Mouse (Mus musculus) bone marrow, adult 2 months (tissue): ENCODE data around the gene Cwf19l1. TPM values are rescaled to one million over a fixed set of nuclear protein-coding genes. Genes with fewer than 3 reads are reported as not detected.
A peak's percentile ranks its signal among the peaks of the same experiment; 100 is the strongest.
"Not testable (repeated sequence)": the region's sequence is repeated elsewhere in the genome, so short reads cannot be mapped to it uniquely, and the experiment has no call there.

Experiments
- H3K27ac ChIP-seq: fragments of 200-500 bp; 2 replicates; pipeline ENCODE4 v1.5.1; 2012; ENCODE audit warnings: low read depth, mild to moderate bottlenecking, control low read depth, inconsistent platforms, low read length; ENCODE audit not compliant: control insufficient read depth, poor library complexity, insufficient read depth
- H3K4me1 ChIP-seq: fragments of 200-500 bp; 2 replicates; pipeline ENCODE4 v1.6.1; 2011; ENCODE audit warnings: low read length; ENCODE audit not compliant: control insufficient read depth, insufficient read depth
- H3K4me3 ChIP-seq: fragments of 200-500 bp; replicated peaks from 2 replicates; pipeline ENCODE3; 2011; ENCODE audit warnings: mild to moderate bottlenecking, low read depth, low read length, control low read depth; ENCODE audit not compliant: control insufficient read depth
- CTCF ChIP-seq: fragments of 200-500 bp; IDR thresholded peaks from 2 replicates; pipeline ENCODE4 v1.5.1; 2011; ENCODE audit warnings: low read length, control low read depth; ENCODE audit not compliant: control insufficient read depth, insufficient read depth
- POLR2A ChIP-seq: fragments of 200-500 bp; IDR thresholded peaks from 2 replicates; pipeline ENCODE4 v1.6.1; 2011; ENCODE audit warnings: low read depth, mild to moderate bottlenecking, control low read depth, low read length, borderline replicate concordance; ENCODE audit not compliant: control insufficient read depth
- WGBS: fragments of 180-500 bp; shearing (Covaris S2); methylation state at CpG from one replicate; pipeline ENCODE4 v1.1.7; 2018; 5-methylcytosine and 5-hydroxymethylcytosine counted together
- polyA plus RNA-seq: library from polyadenylated mRNA; stranded (reverse); fragments of >200 nt; gene quantifications from 2 replicates; pipeline ENCODE4 v1.2.4, GENCODE M21; 2011; ENCODE audit warnings: low replicate concordance; ENCODE audit not compliant: missing spikeins, insufficient read depth, insufficient read length

Cwf19l1 gene
- polyA plus RNA-seq, 1 experiment, result 22.6 TPM

DNA sequence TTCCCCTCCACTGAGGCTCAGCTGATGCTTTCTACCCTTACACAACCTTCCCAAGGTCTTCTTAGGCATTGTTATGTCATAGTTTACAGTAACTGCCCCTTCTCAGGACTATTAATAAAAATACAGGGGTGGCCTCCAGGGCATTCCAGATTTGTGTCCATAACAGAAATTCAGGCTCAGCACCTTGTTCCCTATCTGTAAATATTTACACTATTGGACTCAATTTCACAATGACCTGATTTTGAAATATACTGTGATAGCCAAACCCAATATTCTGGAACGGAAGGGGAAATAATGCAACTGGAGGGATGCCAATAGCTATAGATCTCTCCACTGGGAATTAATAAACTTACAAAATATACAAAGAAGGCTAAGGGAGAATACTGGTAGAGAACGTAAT is 7.1 kb downstream of the Cwf19l1 start:
- no peak overlapping the region for H3K27ac ChIP-seq
- 73% methylated on average over 2 of the region's 2 CpGs for WGBS
- H3K4me3 ChIP-seq, result no peak overlapping the region
- TF ChIP-seq CTCF (no peak), POLR2A (no peak)
- no peaks in the 10 kb centered on the region for H3K4me1 ChIP-seq

GRCm38 (mm10) chr19:44127729-44128497 is 7.8 kb downstream of the Cwf19l1 start:
- no peak overlapping the region for H3K27ac ChIP-seq
- H3K4me1 ChIP-seq, result no peaks in the 10 kb centered on the region
- H3K4me3 ChIP-seq, result no peak overlapping the region
- 91% methylated on average over 10 of the region's 10 CpGs for WGBS
- TF ChIP-seq CTCF, result no peak
- no peak for TF ChIP-seq POLR2A

GRCm38 (mm10) chr19:44121137-44121536 is 14.5 kb downstream of the Cwf19l1 start:
- TF ChIP-seq POLR2A, result no peak
- no peak for TF ChIP-seq CTCF
- 95% methylated on average over 7 of the region's 7 CpGs for WGBS
- H3K27ac ChIP-seq, result no peak overlapping the region
- no peak overlapping the region for H3K4me3 ChIP-seq
- H3K4me1 ChIP-seq, result peaks cover 2% of the 10 kb centered on the region; the same call in 1 of the 2 replicates

GRCm38 (mm10) chr19:44120686-44121085 is 15.0 kb downstream of the Cwf19l1 start:
- H3K4me1 ChIP-seq, H3K4me3 ChIP-seq, H3K27ac ChIP-seq: not testable (repeated sequence)
- WGBS, result 88% methylated on average over 9 of the region's 9 CpGs

DNA sequence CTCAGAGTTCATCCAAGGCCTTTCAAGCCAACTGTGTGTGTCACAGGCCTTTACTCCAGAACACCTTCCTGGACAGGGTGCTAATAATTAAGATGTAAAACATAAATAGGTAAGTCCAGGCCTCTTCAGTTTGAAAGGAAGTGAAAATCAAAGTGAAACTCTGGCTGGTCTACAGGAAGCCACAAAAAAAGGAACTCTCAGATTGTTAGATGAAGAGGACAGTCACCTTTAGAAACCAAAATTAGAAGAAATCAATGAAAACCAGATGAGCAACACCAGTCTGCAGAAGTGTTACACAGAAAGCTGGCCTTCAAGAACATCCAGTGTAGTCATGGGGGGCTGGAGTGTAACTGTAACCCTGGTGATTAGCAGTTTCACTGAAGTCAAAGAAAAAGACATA is 17.9 kb downstream of the Cwf19l1 start:
- no peak for TF ChIP-seq POLR2A
- TF ChIP-seq CTCF, result no peak
- peak overlapping the region; percentile 39; the same call in 1 of the 2 replicates for H3K27ac ChIP-seq

GRCm38 (mm10) chr19:44111706-44112105 is 24.0 kb downstream of the Cwf19l1 start:
- peaks cover 2% of the 10 kb centered on the region; the same call in 1 of the 2 replicates for H3K4me1 ChIP-seq
- H3K27ac ChIP-seq, result no peak overlapping the region
- no peak for TF ChIP-seq POLR2A
- TF ChIP-seq CTCF, result peak; percentile 30; the same call in 1 of the 2 replicates
- 75% methylated on average over 7 of the region's 7 CpGs for WGBS
- H3K4me3 ChIP-seq, result no peak overlapping the region

More for the DNA sequence above, 17.9 kb downstream of the Cwf19l1 start:
- Histone ChIP-seq H3K4me3 (no peak overlapping the region), H3K4me1 (peaks cover 2% of the 10 kb centered on the region; the same call in 1 of the 2 replicates)

DNA sequence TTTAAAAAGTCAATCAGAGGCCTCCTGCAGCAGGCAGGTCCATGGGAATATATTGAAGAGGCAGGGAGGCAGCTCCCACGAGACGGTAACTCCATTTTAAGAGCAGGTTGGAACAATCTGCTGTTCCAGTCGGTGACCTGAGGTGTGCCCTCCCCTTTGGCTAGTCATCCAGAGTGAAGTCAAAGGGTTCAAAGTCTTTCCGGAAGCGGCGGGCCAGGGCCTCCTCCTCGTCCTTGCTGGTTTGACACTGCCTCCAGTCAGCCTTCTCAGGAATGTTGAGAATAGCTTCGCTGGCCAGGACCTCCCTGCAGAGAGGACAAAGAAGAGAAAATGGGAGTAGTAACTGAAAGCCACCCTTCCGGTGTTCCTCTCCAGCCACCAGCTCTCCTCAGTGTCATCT is 25.3 kb downstream of the Cwf19l1 start:
- Histone ChIP-seq H3K27ac (no peak overlapping the region), H3K4me3 (no peak overlapping the region), H3K4me1 (peaks cover 3% of the 10 kb centered on the region; the same call in 1 of the 2 replicates)
- no peak for TF ChIP-seq POLR2A
- TF ChIP-seq CTCF, result no peak
- WGBS, result 89% methylated on average over 9 of the region's 9 CpGs

DNA sequence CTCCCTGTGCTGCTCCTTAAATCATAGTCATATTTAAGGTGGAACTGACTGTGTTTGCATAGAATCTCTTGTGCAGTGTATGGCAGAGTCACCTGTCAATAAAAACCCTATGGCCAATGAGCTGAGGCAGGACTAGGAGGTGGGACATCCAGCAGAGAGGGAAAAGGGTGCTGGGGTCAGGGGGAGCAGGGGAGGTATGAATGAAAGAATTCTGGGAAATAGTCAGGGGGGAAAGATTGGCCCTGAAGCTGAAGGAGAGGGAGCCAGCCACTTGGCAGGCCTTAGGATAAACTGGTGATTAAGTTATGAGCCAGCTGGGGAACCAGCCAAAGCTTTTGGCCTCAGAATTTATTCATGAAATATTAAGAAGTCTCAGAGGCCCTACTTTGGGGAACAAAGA is 26.7 kb downstream of the Cwf19l1 start:
- no peak overlapping the region for H3K27ac ChIP-seq
- H3K4me3 ChIP-seq, result no peak overlapping the region
- peaks cover 3% of the 10 kb centered on the region; the same call in 1 of the 2 replicates for H3K4me1 ChIP-seq
- TF ChIP-seq POLR2A, result no peak
- no peak for TF ChIP-seq CTCF
